Mouse (Mus musculus) CH12.LX (cell line): ENCODE data around the gene Bcl2l12. TPM values are rescaled to one million over a fixed set of nuclear protein-coding genes. Genes with fewer than 3 reads are reported as not detected.

Experiments
- DNase-seq: peaks from one replicate; pipeline ENCODE4 v3.0.0-alpha.2; 2013; ENCODE audit errors: extremely low read depth
- H3K27ac ChIP-seq: 2 replicates; pipeline ENCODE4 v1.5.1; 2012; ENCODE audit warnings: low read depth, mild to moderate bottlenecking, control low read depth, moderate library complexity; ENCODE audit not compliant: insufficient read depth
- H3K27me3 ChIP-seq: replicated peaks from 2 replicates; pipeline ENCODE3; 2012; ENCODE audit warnings: inconsistent platforms
- H3K36me3 ChIP-seq, 2 experiments: replicated peaks in 1 of 2; 2 replicates each; pipeline versions ENCODE3 to v1.6.1; 2012; ENCODE audit warnings: inconsistent platforms in 1 of 2, low read length in 1 of 2, mild to moderate bottlenecking in 1 of 2, mixed read lengths in 1 of 2, moderate library complexity in 1 of 2; ENCODE audit not compliant: control insufficient read depth in 1 of 2, insufficient read depth in 1 of 2
- H3K4me1 ChIP-seq, 2 experiments: 2 replicates each; pipeline ENCODE4 v1.6.1; 2012; ENCODE audit warnings: inconsistent platforms in 1 of 2, moderate library complexity in 1 of 2; ENCODE audit not compliant: insufficient read depth in 2 of 2, control insufficient read depth in 1 of 2
- H3K4me2 ChIP-seq: 2 replicates; pipeline ENCODE4 v1.6.1; 2012; ENCODE audit warnings: low read depth, mild to moderate bottlenecking, control low read depth; ENCODE audit not compliant: poor library complexity, insufficient read depth, severe bottlenecking
- H3K4me3 ChIP-seq, 3 experiments: fragments of 150-350 bp in 1 of 3; sonication (generic) in 1 of 3; replicated peaks in 1 of 3; 2 replicates each; pipeline versions ENCODE3 to v1.5.1; 2011 to 2012; ENCODE audit warnings: low read depth in 2 of 3, low read length in 2 of 3, mild to moderate bottlenecking in 2 of 3, moderate library complexity in 2 of 3, control low read depth in 1 of 3, improper control_type of control experiment in 1 of 3, inconsistent platforms in 1 of 3, mixed read lengths in 1 of 3; ENCODE audit not compliant: poor library complexity in 1 of 3
- H3K79me2 ChIP-seq: replicated peaks from 2 replicates; pipeline ENCODE4 v1.6.1; 2012; ENCODE audit warnings: mild to moderate bottlenecking, moderate library complexity; ENCODE audit not compliant: control insufficient read depth, poor library complexity, insufficient read depth, severe bottlenecking; ENCODE audit errors: extremely low read depth
- H3K9ac ChIP-seq: 2 replicates; pipeline ENCODE4 v1.6.1; 2012; ENCODE audit warnings: low read depth, mild to moderate bottlenecking, control low read depth, moderate library complexity; ENCODE audit not compliant: insufficient read depth
- H3K9me3 ChIP-seq: replicated peaks from 2 replicates; pipeline ENCODE3; 2012; ENCODE audit warnings: low read length, inconsistent platforms, mixed read lengths
- CHD1 ChIP-seq: IDR thresholded peaks from 2 replicates; pipeline ENCODE4 v1.6.1; 2012; ENCODE audit warnings: low read depth, low read length, improper control_type of control experiment, inconsistent platforms
- HCFC1 ChIP-seq: IDR thresholded peaks from 2 replicates; pipeline ENCODE4 v1.6.1; 2012; ENCODE audit warnings: low read depth, mild to moderate bottlenecking, inconsistent platforms, low read length, improper control_type of control experiment
- JUND ChIP-seq: conservative IDR thresholded peaks from 2 replicates; pipeline ENCODE4 v1.6.1; 2011; ENCODE audit warnings: low read depth, low read length, improper control_type of control experiment
- MAX ChIP-seq: IDR thresholded peaks from 2 replicates; pipeline ENCODE4 v1.6.1; 2011; ENCODE audit warnings: low read length, improper control_type of control experiment
- MXI1 ChIP-seq: IDR thresholded peaks from 2 replicates; pipeline ENCODE4 v1.6.1; 2011; ENCODE audit warnings: mild to moderate bottlenecking, low read depth, low read length, improper control_type of control experiment
- MYC ChIP-seq: IDR thresholded peaks from 2 replicates; pipeline ENCODE4 v1.6.1; 2011; ENCODE audit warnings: low read depth, mild to moderate bottlenecking, improper control_type of control experiment, low read length
- NELFE ChIP-seq: IDR thresholded peaks from 2 replicates; pipeline ENCODE4 v1.6.1; 2011; ENCODE audit warnings: low read depth, low read length, improper control_type of control experiment
- NRF1 ChIP-seq: IDR thresholded peaks from 2 replicates; pipeline ENCODE4 v1.6.1; 2014; ENCODE audit warnings: low read depth, mild to moderate bottlenecking, inconsistent platforms, low read length, improper control_type of control experiment, moderate library complexity
- PAX5 ChIP-seq: IDR thresholded peaks from 2 replicates; pipeline ENCODE4 v1.6.1; 2012; ENCODE audit warnings: low read length, inconsistent platforms, mixed read lengths
- POLR2A ChIP-seq: IDR thresholded peaks from 2 replicates; pipeline ENCODE4 v1.6.1; 2011; ENCODE audit warnings: low read depth, mild to moderate bottlenecking, improper control_type of control experiment, low read length
- POLR2AphosphoS2 ChIP-seq: IDR thresholded peaks from 2 replicates; pipeline ENCODE4 v1.6.1; 2011; ENCODE audit warnings: low read depth, low read length, improper control_type of control experiment
- SMC3 ChIP-seq: IDR thresholded peaks from 2 replicates; pipeline ENCODE4 v1.6.1; 2011; ENCODE audit warnings: low read depth, low read length, improper control_type of control experiment
- TCF12 ChIP-seq: IDR thresholded peaks from 2 replicates; pipeline ENCODE4 v1.6.1; 2014; ENCODE audit warnings: low read depth, mild to moderate bottlenecking, inconsistent platforms, low read length, improper control_type of control experiment
- UBTF ChIP-seq: IDR thresholded peaks from 2 replicates; pipeline ENCODE4 v1.6.1; 2012; ENCODE audit warnings: low read depth, mild to moderate bottlenecking, inconsistent platforms, low read length, improper control_type of control experiment, moderate library complexity
- USF2 ChIP-seq: conservative IDR thresholded peaks from 2 replicates; pipeline ENCODE4 v1.6.1; 2011; ENCODE audit warnings: low read depth, low read length, improper control_type of control experiment
- ZMIZ1 ChIP-seq: IDR thresholded peaks from 2 replicates; pipeline ENCODE4 v1.6.1; 2012; ENCODE audit warnings: low read depth, mild to moderate bottlenecking, inconsistent platforms, low read length, improper control_type of control experiment
- ZNF384 ChIP-seq: IDR thresholded peaks from 2 replicates; pipeline ENCODE4 v1.6.1; 2012; ENCODE audit warnings: low read depth, low read length, improper control_type of control experiment, inconsistent platforms
- dilution Hi-C: fragments of 300-500 bp; cut with MboI; formaldehyde crosslinking; loops from 2 replicates; pipeline ENCODE4 v1.14.3; 2020; ENCODE audit warnings: low sequenced_read_pairs; ENCODE audit not compliant: extremely low pct_unique_long_range_greater_than_20kb, extremely low pct_ligation_motif_present
- in situ Hi-C: fragments of 300-500 bp; cut with MboI; formaldehyde crosslinking; loops from 3 replicates; pipeline ENCODE4 v1.14.3; 2019; ENCODE audit warnings: low sequenced_read_pairs, low pct_ligation_motif_present, low pct_unique_long_range_greater_than_20kb, mixed read lengths
- polyA plus RNA-seq: library from polyadenylated mRNA; unstranded; fragments of >175 nt; gene quantifications from 2 replicates; pipeline ENCODE4 v1.2.1, GENCODE M21; 2012; ENCODE audit warnings: low read depth; ENCODE audit not compliant: insufficient read length
- total RNA-seq, 2 experiments: library from RNA; depleted of rRNA; stranded (reverse); fragments of 300-350 nt in 1 of 2; fragments of >200 nt in 1 of 2; gene quantifications; 2 replicates each; pipeline ENCODE4 v1.2.3; 2012 to 2014

Gene Bcl2l12
- total and polyA plus RNA-seq, 3 experiments = 9.2 to 12.6 (median 11.8) TPM

GRCm38 (mm10) chr7:44974383-44975116, 24.0 kb downstream of the Bcl2l12 start, which contains the start of gene Cpt1c:
TSS of gene Cpt1c (minus strand) at chr7:44974851.
- in situ Hi-C loops = no loop called here
- peak; percentile 37; the same call in 1 of the 2 replicates for TF ChIP-seq ZNF384
- TF ChIP-seq NRF1 = peak; percentile 78
- TF ChIP-seq POLR2A = peak; percentile 51
- peak; percentile 80; the same call in 1 of the 2 replicates for TF ChIP-seq POLR2AphosphoS2
- TF ChIP-seq SMC3 = no peak
- TF ChIP-seq MAX = no peak
- peak; percentile 53; the same call in 1 of the 2 replicates for TF ChIP-seq ZMIZ1
- no peak for TF ChIP-seq PAX5
- TF ChIP-seq, all 38 proteins: peak for 5
- H3K4me1 ChIP-seq = peaks cover 7 to 25% of the 10 kb centered on the region in 2 experiments; a peak in 3 of 4 replicates
- H3K27me3 ChIP-seq = no peaks in the 10 kb centered on the region
- H3K9ac ChIP-seq = no peak within 1 kb of the TSS
- DNase-seq = peak; percentile 76
- dilution Hi-C loops = no loop called here
- no peaks in the 10 kb centered on the region for H3K79me2 ChIP-seq
- peaks cover 31 to 55% of the 10 kb centered on the region in 2 experiments for H3K36me3 ChIP-seq
- peak within 1 kb of the TSS; percentile 5 to 55 (median 49) for H3K4me3 ChIP-seq
- no peak within 1 kb of the TSS for H3K27ac ChIP-seq
- no peaks in the 10 kb centered on the region for H3K9me3 ChIP-seq
- no peak within 1 kb of the TSS for H3K4me2 ChIP-seq

- dilution Hi-C loops (no loop called here), in situ Hi-C loops (no loop called here)
- Histone ChIP-seq H3K9ac (no peak overlapping the region), H3K9me3 (no peaks in the 10 kb centered on the region), H3K4me2 (no peak overlapping the region), H3K36me3 (peaks cover 21 to 45% of the 10 kb centered on the region in 2 experiments), H3K79me2 (no peaks in the 10 kb centered on the region), H3K4me3 (peak overlapping the region; percentile 5 to 55 (median 49)), H3K27ac (no peak overlapping the region), H3K4me1 (peaks cover 7 to 25% of the 10 kb centered on the region in 2 experiments; a peak in 3 of 4 replicates), H3K27me3 (no peaks in the 10 kb centered on the region)
- no peak for DNase-seq
- TF ChIP-seq HCFC1 = no peak
- TF ChIP-seq USF2 = no peak
- no peak for TF ChIP-seq CHD1
- no peak for TF ChIP-seq TCF12
- no peak for TF ChIP-seq MYC
- TF ChIP-seq NELFE = no peak
- no peak for TF ChIP-seq UBTF
- no peak for TF ChIP-seq JUND
- TF ChIP-seq ZNF384 = no peak
- no peak for TF ChIP-seq MXI1
These were observed 24.9 kb downstream of the Bcl2l12 start for GRCm38 (mm10) chr7:44973415-44974130.
